Mouse (Mus musculus): ENCODE data around the gene Tssk6. TPM values are rescaled to one million over a fixed set of nuclear protein-coding genes. Genes with fewer than 3 reads are reported as not detected.
A peak's percentile ranks its signal among the peaks of the same experiment; 100 is the strongest.
"Not testable (repeated sequence)": the region's sequence is repeated elsewhere in the genome, so short reads cannot be mapped to it uniquely, and the experiment has no call there.

Gene Tssk6
- polyA plus RNA-seq, 1 experiment from 2014 or later = 4.5 TPM

GRCm38 (mm10) chr8:69933811-69934210, 31.8 kb downstream of the Tssk6 start:
- Histone ChIP-seq H3K27ac (no peak overlapping the region), H3K36me3 (replicated peaks) (no peaks in the 10 kb centered on the region), H3K4me2 (no peak overlapping the region), H3K4me1 (no peaks in the 10 kb centered on the region), H3K9ac (no peak overlapping the region), H3K27me3 (replicated peaks) (no peaks in the 10 kb centered on the region), H3K4me3 (no peak overlapping the region), H3K9me3 (no peaks in the 10 kb centered on the region)
- ATAC-seq (replicated peaks) = no peak
- WGBS = 83% methylated on average over 2 of the region's 2 CpGs

GRCm38 (mm10) chr8:69934582-69934981, 32.6 kb downstream of the Tssk6 start:
- ATAC-seq (replicated peaks) = no peak
- H3K36me3 ChIP-seq (replicated peaks) = no peaks in the 10 kb centered on the region
- 90% methylated on average over 5 of the region's 5 CpGs for WGBS

GRCm38 (mm10) chr8:69935431-69935830, 33.4 kb downstream of the Tssk6 start:
- 90% methylated on average over 3 of the region's 3 CpGs for WGBS
- no peak for ATAC-seq (replicated peaks)

More at GRCm38 (mm10) chr8:69934582-69934981, 32.6 kb downstream of the Tssk6 start:
- Histone ChIP-seq H3K27ac (no peak overlapping the region), H3K9ac (no peak overlapping the region), H3K27me3 (replicated peaks) (no peaks in the 10 kb centered on the region), H3K4me1 (no peaks in the 10 kb centered on the region), H3K4me2 (no peak overlapping the region), H3K4me3 (no peak overlapping the region), H3K9me3 (no peaks in the 10 kb centered on the region)

GRCm38 (mm10) chr8:69936050-69936794, 34.2 kb downstream of the Tssk6 start:
- Histone ChIP-seq H3K27me3 (replicated peaks) (no peaks in the 10 kb centered on the region), H3K4me1 (no peaks in the 10 kb centered on the region), H3K36me3 (replicated peaks) (no peaks in the 10 kb centered on the region), H3K4me3 (no peak overlapping the region), H3K9ac (no peak overlapping the region), H3K27ac (no peak overlapping the region), H3K4me2 (no peak overlapping the region), H3K9me3 (no peaks in the 10 kb centered on the region)
- 69% methylated on average over 7 of the region's 7 CpGs for WGBS
- peak; percentile 72 for ATAC-seq (replicated peaks)

More at GRCm38 (mm10) chr8:69935431-69935830, 33.4 kb downstream of the Tssk6 start:
- H3K27me3 ChIP-seq (replicated peaks) = no peaks in the 10 kb centered on the region
- H3K9ac ChIP-seq = no peak overlapping the region
- no peak overlapping the region for H3K4me3 ChIP-seq
- no peak overlapping the region for H3K4me2 ChIP-seq
- no peaks in the 10 kb centered on the region for H3K4me1 ChIP-seq
- H3K9me3 ChIP-seq = no peaks in the 10 kb centered on the region
- no peaks in the 10 kb centered on the region for H3K36me3 ChIP-seq (replicated peaks)
- H3K27ac ChIP-seq = no peak overlapping the region

- 97% methylated on average over 3 of the region's 3 CpGs for WGBS
- no peaks in the 10 kb centered on the region for H3K4me1 ChIP-seq
- no peak overlapping the region for H3K9ac ChIP-seq
- no peak overlapping the region for H3K4me3 ChIP-seq
- no peaks in the 10 kb centered on the region for H3K27me3 ChIP-seq (replicated peaks)
- ATAC-seq (replicated peaks) = no peak
- no peak overlapping the region for H3K4me2 ChIP-seq
- H3K9me3 ChIP-seq = no peaks in the 10 kb centered on the region
- no peak overlapping the region for H3K27ac ChIP-seq
- H3K36me3 ChIP-seq (replicated peaks) = no peaks in the 10 kb centered on the region
Observed at GRCm38 (mm10) chr8:69937466-69937865, 35.5 kb downstream of the Tssk6 start.

- Histone ChIP-seq H3K9me3 (no peaks in the 10 kb centered on the region), H3K27ac (no peak overlapping the region), H3K4me2 (no peak overlapping the region), H3K9ac (no peak overlapping the region), H3K27me3 (replicated peaks) (no peaks in the 10 kb centered on the region), H3K36me3 (replicated peaks) (no peaks in the 10 kb centered on the region), H3K4me1 (no peaks in the 10 kb centered on the region), H3K4me3 (no peak overlapping the region)
- no peak for ATAC-seq (replicated peaks)
- 90% methylated on average over 6 of the region's 6 CpGs for WGBS
Observed at GRCm38 (mm10) chr8:69938245-69938982, 36.4 kb downstream of the Tssk6 start.

GRCm38 (mm10) chr8:69939633-69940032, 37.6 kb downstream of the Tssk6 start:
- Histone ChIP-seq H3K4me2 (no peak overlapping the region), H3K36me3 (replicated peaks) (no peaks in the 10 kb centered on the region), H3K4me3 (no peak overlapping the region), H3K27me3 (replicated peaks) (no peaks in the 10 kb centered on the region), H3K9ac (no peak overlapping the region), H3K4me1 (no peaks in the 10 kb centered on the region), H3K9me3 (no peaks in the 10 kb centered on the region), H3K27ac (no peak overlapping the region)
- no peak for ATAC-seq (replicated peaks)
- WGBS = 50% methylated on average over 3 of the region's 3 CpGs

GRCm38 (mm10) chr8:69940386-69940785, 38.4 kb downstream of the Tssk6 start:
- no peak for ATAC-seq (replicated peaks)
- no peak overlapping the region for H3K4me3 ChIP-seq
- no peak overlapping the region for H3K27ac ChIP-seq
- WGBS = 89% methylated on average over 2 of the region's 2 CpGs
- H3K27me3 ChIP-seq (replicated peaks) = no peaks in the 10 kb centered on the region
- no peaks in the 10 kb centered on the region for H3K9me3 ChIP-seq
- no peaks in the 10 kb centered on the region for H3K36me3 ChIP-seq (replicated peaks)
- no peak overlapping the region for H3K4me2 ChIP-seq
- H3K9ac ChIP-seq = no peak overlapping the region
- no peaks in the 10 kb centered on the region for H3K4me1 ChIP-seq

GRCm38 (mm10) chr8:69942495-69942894, 40.5 kb downstream of the Tssk6 start:
- not testable (repeated sequence) for H3K36me3 ChIP-seq (replicated peaks); ATAC-seq (replicated peaks); H3K9me3 ChIP-seq; H3K4me3 ChIP-seq; H3K27me3 ChIP-seq (replicated peaks); H3K4me1 ChIP-seq; H3K27ac ChIP-seq; H3K4me2 ChIP-seq; H3K9ac ChIP-seq
- 88% methylated on average over 2 of the region's 3 CpGs for WGBS

GRCm38 (mm10) chr8:69950300-69950699, 48.3 kb downstream of the Tssk6 start:
- no peaks in the 10 kb centered on the region for H3K4me1 ChIP-seq
- no peak overlapping the region for H3K4me3 ChIP-seq
- no peaks in the 10 kb centered on the region for H3K36me3 ChIP-seq (replicated peaks)
- H3K9ac ChIP-seq = no peak overlapping the region
- no peak overlapping the region for H3K4me2 ChIP-seq
- H3K9me3 ChIP-seq = no peaks in the 10 kb centered on the region
- 98% methylated on average over 2 of the region's 2 CpGs for WGBS
- ATAC-seq (replicated peaks) = no peak
- H3K27ac ChIP-seq = no peak overlapping the region
- no peaks in the 10 kb centered on the region for H3K27me3 ChIP-seq (replicated peaks)

Measured in midbrain, embryonic 15.5 days (tissue).